Mouse (Mus musculus): ENCODE results near the gene Rimkla.

Rimkla gene

GRCm38 (mm10) chr4:119467720-119468380 is 24.6 kb downstream of the Rimkla start:
- DNase-seq (ENCODE audit: low spot score), result no peak

DNA sequence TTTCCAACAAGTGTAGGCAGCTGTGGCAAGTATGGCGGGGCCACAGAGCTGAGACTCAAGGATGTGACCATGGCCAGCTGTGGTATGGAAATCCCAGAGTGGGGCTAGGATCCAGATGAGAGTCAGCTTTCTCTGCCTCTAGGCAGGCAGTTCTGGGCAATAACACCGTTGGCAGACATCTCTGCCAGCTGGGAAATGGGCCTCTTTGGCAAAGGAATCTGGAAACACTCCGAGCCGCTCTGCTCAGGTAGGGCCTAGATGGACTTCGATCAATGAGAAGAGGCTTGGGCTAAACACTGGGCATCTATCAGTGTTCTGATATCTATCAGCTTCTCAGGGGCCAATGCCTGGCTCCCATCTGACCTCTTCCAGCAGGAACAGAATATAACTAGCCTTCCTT is 26.6 kb downstream of the Rimkla start:
- DNase-seq (ENCODE audit: low spot score), result no peak

DNA sequence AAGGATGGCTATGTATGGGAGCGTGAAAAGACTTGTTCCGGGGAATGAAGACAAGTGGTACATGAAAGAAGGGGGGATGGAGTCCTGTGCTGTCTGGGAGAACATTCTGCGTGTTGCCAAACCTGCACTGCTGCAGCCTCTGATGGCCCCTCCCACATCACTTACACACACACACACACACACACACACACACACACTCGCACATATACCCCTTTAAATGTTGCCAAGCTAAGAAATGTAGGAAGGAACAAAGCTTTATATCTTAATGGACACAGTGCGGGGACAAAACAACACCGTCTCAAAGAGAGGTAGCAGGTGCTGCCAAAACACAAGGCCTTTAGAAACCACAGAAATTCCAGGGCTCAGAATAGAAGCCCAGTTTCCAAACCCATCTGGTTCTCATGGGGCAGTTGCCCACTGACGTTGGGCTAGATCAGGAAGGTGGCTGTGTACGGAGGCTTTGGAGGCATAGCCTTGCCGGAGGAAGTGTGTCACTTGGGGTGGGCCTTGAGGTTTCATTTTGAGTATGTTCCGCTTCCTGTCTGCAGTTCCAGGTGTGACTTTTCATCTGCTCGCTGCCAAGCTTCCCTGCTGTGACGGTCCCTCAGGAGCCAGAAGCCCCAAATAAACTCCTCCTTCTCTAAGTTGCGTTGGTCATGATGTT is 28.5 kb downstream of the Rimkla start:
- DNase-seq (ENCODE audit: low spot score), result no peak

DNA sequence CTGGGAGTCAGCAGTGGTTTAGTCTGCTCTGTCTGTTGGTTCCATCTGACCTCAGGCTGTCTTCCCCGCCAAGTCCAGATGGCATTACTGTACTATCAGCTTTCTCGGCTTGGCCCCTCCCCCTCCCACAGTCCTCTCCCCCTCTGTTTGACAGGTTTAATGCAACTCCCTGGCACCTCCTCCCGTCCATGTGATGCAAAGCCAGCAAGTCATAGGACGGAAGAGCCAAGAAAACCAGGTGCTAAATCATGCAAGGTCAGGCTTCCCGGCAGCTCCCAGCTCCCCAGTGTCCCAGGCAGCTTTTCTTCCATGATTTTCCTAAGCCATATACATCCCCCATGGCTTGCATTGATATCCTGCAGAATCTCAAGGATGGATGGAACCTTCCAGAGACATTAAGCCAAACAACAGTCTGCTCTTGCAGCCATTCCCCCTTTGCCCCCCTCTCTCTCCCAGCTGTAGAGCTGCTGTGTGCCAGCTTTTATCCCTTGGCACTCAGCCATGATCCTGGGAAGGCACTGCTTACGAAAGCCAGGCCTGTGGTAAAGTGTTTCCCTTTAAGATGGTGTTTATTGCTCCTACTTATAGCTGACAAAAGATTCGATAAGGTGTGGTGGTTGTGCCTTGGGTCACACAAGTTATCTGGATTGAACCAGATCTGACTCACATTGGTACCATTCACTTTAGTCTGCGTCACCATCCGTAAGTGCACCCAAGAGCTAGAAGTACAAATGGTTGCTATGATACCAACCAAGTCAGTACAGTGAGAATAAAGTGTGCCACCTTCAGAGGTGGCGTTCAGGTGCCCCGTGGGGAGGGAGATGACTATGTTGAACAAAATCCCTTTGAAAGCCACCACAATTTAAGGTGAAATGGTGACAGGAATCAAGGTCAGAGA is 29.3 kb downstream of the Rimkla start:
- peak; percentile 56 for DNase-seq (ENCODE audit: low spot score)

DNA sequence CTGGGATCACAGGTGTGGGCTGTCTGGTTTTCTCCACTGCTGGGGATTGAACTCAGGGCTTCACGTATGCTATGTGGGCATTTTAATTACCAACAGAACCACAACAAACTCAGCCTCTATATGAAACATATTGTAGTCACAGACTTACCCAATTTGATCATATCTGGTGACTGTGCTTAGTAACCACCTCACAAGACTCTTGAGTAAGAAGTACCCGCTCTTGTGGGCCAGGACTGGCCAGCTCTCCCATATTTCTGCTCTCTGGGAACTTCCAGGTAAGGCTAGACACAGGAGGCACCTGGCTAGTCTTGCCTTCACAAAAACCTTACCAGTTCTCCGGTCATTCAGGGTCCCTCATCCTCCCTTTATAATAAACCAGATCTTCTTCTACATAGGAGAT is 30.0 kb downstream of the Rimkla start:
- DNase-seq (ENCODE audit: low spot score), result no peak

DNA sequence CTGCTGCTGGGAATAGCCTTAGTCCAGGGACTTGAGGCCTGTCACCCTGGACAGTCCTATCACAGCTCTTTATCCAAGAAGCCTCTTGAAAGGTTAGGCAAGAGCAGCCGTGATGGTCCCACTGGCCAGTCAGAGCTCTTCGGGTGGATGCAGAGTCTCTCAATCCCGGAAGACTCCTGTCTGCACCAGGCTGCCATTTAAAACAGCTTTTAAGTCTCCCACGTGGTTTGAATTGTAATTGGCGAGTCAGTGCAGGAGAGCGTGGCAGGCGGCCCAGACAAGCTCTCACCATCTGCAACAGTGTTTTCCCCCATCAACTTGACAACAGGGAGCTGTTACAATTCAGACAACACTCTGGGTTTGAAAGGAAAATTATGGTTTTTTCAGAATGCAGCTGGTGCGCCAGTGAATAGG is 31.7 kb downstream of the Rimkla start:
- DNase-seq (ENCODE audit: low spot score), result peak; percentile 18

DNA sequence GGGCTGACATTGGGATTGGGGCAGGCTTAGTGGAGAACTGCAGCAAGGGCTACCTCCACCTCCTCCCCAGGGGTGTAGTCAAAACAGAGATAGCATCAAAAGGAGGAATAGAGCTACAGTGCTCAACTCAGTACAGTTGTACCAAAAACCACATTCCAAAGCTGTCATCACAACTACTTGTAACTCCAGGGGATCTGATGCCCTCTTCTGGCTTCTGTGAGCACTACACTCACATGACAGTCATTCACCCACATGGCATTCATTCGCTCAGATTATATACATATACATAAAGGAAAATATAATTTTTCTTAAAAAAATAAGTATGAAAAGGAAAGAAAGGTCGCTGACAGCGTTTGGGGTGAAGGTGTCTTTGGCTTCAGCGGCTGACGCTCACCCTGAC is 32.1 kb downstream of the Rimkla start:
- no peak for DNase-seq (ENCODE audit: low spot score)

DNA sequence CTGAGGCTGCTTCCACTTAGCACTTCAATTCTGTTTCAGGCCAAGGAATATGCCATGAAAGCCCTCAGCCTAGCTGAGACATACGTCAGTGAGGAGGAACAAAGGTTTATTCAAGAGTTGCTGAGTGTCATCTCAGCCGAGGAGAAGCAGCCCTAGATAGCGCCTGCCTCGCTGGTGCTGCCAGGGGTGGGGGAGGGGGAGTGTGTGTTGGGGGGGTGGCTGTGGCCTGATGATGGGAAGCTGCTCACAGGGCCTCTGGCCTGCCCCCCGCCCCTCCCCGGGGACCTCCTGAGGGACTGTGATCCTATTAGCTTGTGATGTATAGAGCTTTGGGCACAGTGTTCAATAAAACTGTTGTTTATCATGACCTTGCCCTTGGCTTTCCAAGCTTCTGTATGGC is 38.9 kb downstream of the Rimkla start:
- DNase-seq (ENCODE audit: low spot score), result no peak

GRCm38 (mm10) chr4:119453128-119453527 is 39.3 kb downstream of the Rimkla start:
- DNase-seq (ENCODE audit: low spot score), result no peak

DNA sequence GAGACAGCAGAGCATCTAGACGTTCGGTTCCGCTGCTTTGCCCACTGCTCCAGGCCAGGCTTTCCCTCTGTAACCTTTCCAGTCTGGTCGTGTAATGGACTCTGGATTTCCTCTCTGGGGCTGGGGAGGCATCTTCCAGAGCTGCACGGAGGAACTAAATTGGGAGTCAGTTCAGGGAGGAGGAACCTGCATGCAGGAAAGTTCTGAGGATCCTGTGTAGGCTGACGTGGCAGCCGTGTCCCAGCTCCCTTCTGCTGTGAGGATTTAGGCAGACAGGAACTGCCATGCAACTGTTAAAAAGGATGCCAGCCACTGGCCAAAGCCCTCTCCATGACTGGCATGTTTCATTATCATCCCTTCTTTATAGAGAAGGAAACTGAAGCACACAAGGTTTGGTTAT is 42.0 kb downstream of the Rimkla start:
- DNase-seq (ENCODE audit: low spot score), result no peak

GRCm38 (mm10) chr4:119447786-119448185 is 44.6 kb downstream of the Rimkla start:
- no peak for DNase-seq (ENCODE audit: low spot score)

GRCm38 (mm10) chr4:119447261-119447660 is 45.2 kb downstream of the Rimkla start:
- no peak for DNase-seq (ENCODE audit: low spot score)

DNA sequence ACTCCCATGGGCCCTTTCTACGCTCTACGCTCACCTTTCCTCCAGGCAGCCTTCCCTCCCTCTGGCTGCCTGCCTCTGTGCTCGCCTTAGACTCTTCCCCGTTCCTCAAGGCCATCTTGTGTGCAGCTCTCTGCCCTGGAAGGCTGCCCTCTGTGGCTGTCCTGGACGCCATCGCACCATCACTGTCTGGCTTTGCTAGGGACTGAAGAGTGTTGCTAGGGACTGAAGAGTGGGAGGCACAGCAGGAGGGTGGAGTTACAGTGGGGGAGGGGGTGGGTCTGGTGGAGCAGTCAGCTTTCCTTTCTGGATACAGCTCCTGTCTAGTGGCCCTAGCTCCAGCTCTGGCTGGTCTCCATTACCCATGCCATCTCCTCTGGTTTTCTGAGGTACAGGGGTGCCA is 49.9 kb downstream of the Rimkla start:
- DNase-seq (ENCODE audit: low spot score), result peak; percentile 21

GRCm38 (mm10) chr4:119441836-119442235 is 50.6 kb downstream of the Rimkla start:
- no peak for DNase-seq (ENCODE audit: low spot score)

DNA sequence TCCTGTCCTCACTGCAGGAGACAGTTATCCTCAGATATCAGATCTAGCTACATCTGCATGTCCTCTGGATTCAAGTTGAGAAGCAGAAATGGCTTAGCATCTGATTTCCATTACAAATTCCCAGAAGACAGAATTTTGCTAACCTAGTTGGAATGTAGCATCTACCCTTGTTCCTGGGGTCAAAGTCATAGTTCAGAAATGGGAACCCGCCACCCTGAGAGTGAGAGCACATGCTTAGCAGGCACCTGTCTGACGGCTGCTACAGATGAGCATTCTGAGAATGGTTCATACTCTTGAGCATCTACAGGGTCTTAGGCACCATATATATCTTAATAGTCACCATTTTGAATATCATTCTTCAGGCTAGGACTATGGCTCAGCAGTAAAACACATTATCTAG is 54.5 kb downstream of the Rimkla start:
- DNase-seq (ENCODE audit: low spot score), result no peak

GRCm38 (mm10) chr4:119430678-119431077 is 61.8 kb downstream of the Rimkla start:
- DNase-seq (ENCODE audit: low spot score), result peak; percentile 46

DNA sequence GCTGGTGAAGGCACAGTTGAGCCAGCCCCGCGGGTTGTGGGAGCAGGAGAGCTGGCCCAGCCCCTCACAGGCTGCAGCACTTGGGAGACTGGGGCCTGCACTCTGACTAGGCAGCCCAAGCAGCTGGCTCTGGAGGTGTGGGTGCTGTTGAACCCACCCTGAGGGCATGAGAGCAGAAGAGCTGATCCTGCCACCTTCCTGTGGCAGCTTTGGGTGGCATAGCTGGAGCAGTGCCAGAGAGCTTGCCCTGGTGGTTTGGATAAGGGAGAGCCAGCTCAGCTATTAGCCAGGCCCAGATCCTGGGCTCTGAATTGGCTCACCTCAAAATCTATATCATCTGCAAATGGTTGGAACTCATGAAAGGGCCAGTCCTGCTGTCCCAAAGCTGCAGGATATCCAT is 64.7 kb downstream of the Rimkla start:
- DNase-seq (ENCODE audit: low spot score), result no peak

DNA sequence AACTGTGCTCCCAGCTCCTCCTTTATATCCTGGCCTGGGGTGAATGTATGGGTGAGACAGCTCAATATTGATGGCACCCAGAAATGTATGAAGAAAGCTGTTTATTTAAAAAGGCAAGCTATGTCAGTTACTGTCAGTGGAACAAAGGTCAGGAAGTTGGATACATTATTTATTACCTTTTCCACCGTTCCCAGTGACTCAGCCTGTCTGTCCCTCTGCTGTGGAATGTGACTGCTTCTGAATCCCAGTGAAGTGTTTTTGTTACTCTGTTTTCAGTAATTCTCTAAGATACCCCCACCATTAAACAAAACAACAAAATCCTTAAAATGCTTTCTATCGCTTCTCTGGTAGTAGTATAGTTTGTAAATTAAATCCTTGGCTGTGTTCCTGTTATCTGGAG is 66.8 kb downstream of the Rimkla start:
- DNase-seq (ENCODE audit: low spot score), result no peak

DNA sequence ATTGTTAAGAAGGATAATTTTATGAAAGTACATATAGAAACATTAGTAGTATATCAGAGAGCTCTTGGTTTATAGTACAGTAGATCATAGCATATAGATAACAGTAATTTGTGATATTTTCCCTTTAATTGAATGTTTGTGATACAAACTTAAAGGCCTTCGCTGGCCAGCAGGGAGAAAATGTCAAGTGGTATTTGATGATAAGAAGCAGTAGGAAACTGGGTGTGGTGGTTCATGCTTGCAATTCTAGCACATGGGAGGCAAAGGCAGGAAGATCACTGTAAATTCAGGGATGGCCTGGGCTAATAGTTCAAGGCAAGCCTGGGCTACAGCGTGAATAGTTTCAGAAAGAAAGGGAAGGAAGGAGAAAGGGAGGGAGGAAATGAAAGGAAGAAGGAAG is 67.4 kb downstream of the Rimkla start:
- DNase-seq (ENCODE audit: low spot score), result no peak

GRCm38 (mm10) chr4:119422294-119422964 is 70.0 kb downstream of the Rimkla start, which contains the start of the genes Ppcs and Zmynd12:
TSS of gene Ppcs (minus strand) at chr4:119422420.
TSS of gene Zmynd12 (plus strand) at chr4:119422814.
- peak; percentile 91 for DNase-seq (ENCODE audit: low spot score)

GRCm38 (mm10) chr4:119421921-119422293 is 70.5 kb downstream of the Rimkla start:
- DNase-seq (ENCODE audit: low spot score), result no peak

DNA sequence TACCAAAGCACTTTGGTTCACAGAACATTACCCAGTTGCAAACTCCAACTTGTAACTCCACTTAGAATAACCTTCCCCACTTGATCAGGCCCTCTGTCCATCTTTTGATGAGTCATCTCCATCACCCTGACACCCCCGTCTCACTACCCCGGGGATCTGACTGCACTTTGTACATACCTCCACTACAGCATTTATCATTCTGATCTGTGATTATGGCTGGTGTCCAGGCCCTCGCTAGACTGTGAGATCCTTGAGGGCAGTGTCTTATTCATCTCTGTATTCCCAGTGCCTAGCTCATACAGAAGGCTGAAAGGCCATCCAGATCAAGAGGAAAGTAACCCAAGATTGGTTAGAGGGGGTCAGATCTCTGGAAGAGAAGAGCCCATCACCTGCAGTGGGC is 71.2 kb downstream of the Rimkla start:
- no peak for DNase-seq (ENCODE audit: low spot score)
